In genomic region chr9:110393295-110393694, GRCm38 (mm10) we compare ENCODE assay signal across 18 mouse cellular contexts. TPM values are rescaled to one million over a fixed set of nuclear protein-coding genes. Genes with fewer than 3 reads are reported as not detected.
A peak's percentile ranks its signal among the peaks of the same experiment; 100 is the strongest.
DNase-seq lines count a peak whose midpoint lies in the region; ATAC-seq and TF ChIP-seq lines count a peak whose summit lies in the region.
"Had no signal": no experiment of that assay in that cellular context is flagged by ENCODE, and none has a peak within 500 bp of the region (broad histone marks: within the 10 kb centered on the region; RNA-seq: fewer than 3 reads in every experiment).

No protein-coding gene starts in this region.

- H3K4me1 ChIP-seq in cerebellum, adult 2 months (ENCODE audit: control insufficient read depth, insufficient read depth, low read length): peaks cover 19% of the 10 kb centered on the region
- H3K4me1 ChIP-seq in stomach, embryonic 15.5 days: no peaks in the 10 kb centered on the region
- H3K4me1 ChIP-seq in stomach, postnatal 0 days (replicated peaks; ENCODE audit: control insufficient read depth, insufficient read depth): no peaks in the 10 kb centered on the region

- 20% methylated on average over 4 of the region's 4 CpGs for WGBS in cerebellum, adult 2 months
- 88% methylated on average over 4 of the region's 4 CpGs for WGBS in stomach, embryonic 15.5 days
- WGBS in stomach, postnatal 0 days: 88% methylated on average over 4 of the region's 4 CpGs

- peaks cover 52% of the 10 kb centered on the region for H3K36me3 ChIP-seq in stomach, embryonic 15.5 days
- peaks cover 42% of the 10 kb centered on the region for H3K36me3 ChIP-seq in stomach, postnatal 0 days (ENCODE audit: control insufficient read depth, insufficient read depth, low read length)

- H3K27me3 ChIP-seq in cerebellum, adult 2 months (ENCODE audit: control insufficient read depth, insufficient read depth, low read length): no peaks in the 10 kb centered on the region
- H3K27me3 ChIP-seq in stomach, embryonic 15.5 days (replicated peaks): no peaks in the 10 kb centered on the region
- no peaks in the 10 kb centered on the region for H3K27me3 ChIP-seq in stomach, postnatal 0 days (ENCODE audit: control insufficient read depth, insufficient read depth, low read length)
- H3K27me3 ChIP-seq: CH12.LX, Patski had no signal

- DNase-seq in cerebellum, postnatal 10 days: peak; percentile 44 to 59
- no peak for DNase-seq in cerebellum, adult 2 months
- DNase-seq in stomach, postnatal 0 days (ENCODE audit: low spot score): no peak
- DNase-seq: adrenal gland, adult 2 months; adrenal gland, adult 8-10 months; adrenal gland, postnatal 10 days; adrenal gland, postnatal 14 days; adrenal gland, postnatal 25 days; adrenal gland, postnatal 36 days; B cell, adult 2 months; cerebellum, adult 11 months; cerebellum, adult 11-12 months had no signal

- TF ChIP-seq CTCF in cerebellum, adult 2 months (IDR thresholded peaks at IDR 0.05; ENCODE audit: borderline replicate concordance, insufficient read depth, low read depth, low read length): no peak
- TF ChIP-seq CTCF in stomach, postnatal 0 days (IDR thresholded peaks at IDR 0.05; ENCODE audit: low read depth): no peak

- H3K9me3 ChIP-seq in stomach, embryonic 15.5 days: no peaks in the 10 kb centered on the region
- H3K9me3 ChIP-seq in stomach, postnatal 0 days (ENCODE audit: control insufficient read depth, low read length): no peaks in the 10 kb centered on the region
- H3K9me3 ChIP-seq: G1E had no signal

- H3K9ac ChIP-seq in stomach, embryonic 15.5 days: no peak overlapping the region
- no peak overlapping the region for H3K9ac ChIP-seq in stomach, postnatal 0 days (ENCODE audit: low read length)

- no peak for TF ChIP-seq EP300 in stomach, postnatal 0 days (optimal IDR thresholded peaks at IDR 0.05)

- no peak overlapping the region for H3K4me3 ChIP-seq in cerebellum, adult 2 months (replicated peaks; ENCODE audit: insufficient read depth, low read depth, low read length)
- H3K4me3 ChIP-seq in stomach, embryonic 15.5 days (replicated peaks): no peak overlapping the region
- no peak overlapping the region for H3K4me3 ChIP-seq in stomach, postnatal 0 days (ENCODE audit: low read depth, low read length)

- 0 out of 2 replicates have a peak, but pooled peaks have one; percentile 15 for ATAC-seq in stomach, embryonic 15.5 days (ENCODE audit: insufficient read depth, low FRiP score, low read depth)
- ATAC-seq in stomach, postnatal 0 days (ENCODE audit: low FRiP score, low TSS enrichment): no peak
- ATAC-seq: activated CD4-positive, CD25-positive, alpha-beta regulatory T cell, adult 4 months; CD4-positive, CD25-positive, alpha-beta regulatory T cell, adult 4 months; Patski had no signal

- no peak overlapping the region for H3K27ac ChIP-seq in cerebellum, adult 2 months (ENCODE audit: insufficient read depth, low read length)
- no peak overlapping the region for H3K27ac ChIP-seq in stomach, embryonic 15.5 days
- no peak overlapping the region for H3K27ac ChIP-seq in stomach, postnatal 0 days (replicated peaks)

- TF ChIP-seq POLR2A in cerebellum, adult 2 months (IDR thresholded peaks at IDR 0.05; ENCODE audit: borderline replicate concordance, insufficient read depth, low read length): no peak

- no peak overlapping the region for H3K4me2 ChIP-seq in stomach, embryonic 15.5 days
- no peak overlapping the region for H3K4me2 ChIP-seq in stomach, postnatal 0 days (replicated peaks; ENCODE audit: low read depth)

RNA-seq across cellular contexts. Expression of gene Ptpn23, which starts 14.7 kb away (rescaled TPM):
- 50.0 and 50.4 TPM in 2 replicates for polyA plus RNA-seq in cerebellum, adult 2 months (2012; rRNA removed)
- polyA plus RNA-seq in stomach, embryonic 15.5 days (2015; fragmentation: Nextera tagmentation; extraction: Ambion mirVana): 16.4 and 17.2 TPM in 2 replicates
- 6.3 and 7.8 TPM in 2 replicates for polyA plus RNA-seq in stomach, postnatal 0 days (2015; fragmentation: Nextera tagmentation; extraction: Ambion mirVana)

RNA-seq across cellular contexts. Expression of gene Ngp, which starts 26.3 kb away (rescaled TPM):
- 0.90 and 2.5 TPM in 2 replicates for polyA plus RNA-seq in cerebellum, adult 2 months (2012; rRNA removed)
- 62.1 and 64.5 TPM in 2 replicates for polyA plus RNA-seq in stomach, embryonic 15.5 days (2015; fragmentation: Nextera tagmentation; extraction: Ambion mirVana)
- polyA plus RNA-seq in stomach, postnatal 0 days (2015; fragmentation: Nextera tagmentation; extraction: Ambion mirVana): 2.4 and 2.5 TPM in 2 replicates
- polyA plus RNA-seq: activated CD4-positive, CD25-positive, alpha-beta regulatory T cell, adult 4 months; adrenal gland, adult 2 months; CD4-positive, CD25-positive, alpha-beta regulatory T cell, adult 4 months; Patski had no signal

Comparison
In these comparisons a context has a peak if more than half of its experiments do, and no peak if none do; other contexts are left out.
1. DNase-seq: peak in cerebellum, postnatal 10 days (2 of 2); none in cerebellum, adult 2 months (0 of 2) and stomach, postnatal 0 days (single experiment).
2. RNA of gene Ngp, which starts 26.3 kb away (polyA plus RNA-seq): 62.1 to 64.5 TPM in stomach, embryonic 15.5 days; 0.90 to 2.5 TPM in cerebellum, adult 2 months and 2.4 to 2.5 TPM in stomach, postnatal 0 days; every median in the first group is over 10 times any median in the second.